Mouse (Mus musculus): Measurements from ENCODE around the gene Tnip1.

- TF ChIP-seq EP300 (IDR thresholded peaks at IDR 0.05; ENCODE audit: low read depth) (no peak), CTCF (IDR thresholded peaks at IDR 0.05; ENCODE audit: low read depth) (no peak)
These were observed 8.8 kb upstream of the Tnip1 start for GRCm38 (mm10) chr11:54971365-54972048.
